Mouse (Mus musculus): ENCODE data around the gene Ppfibp2. TPM values are rescaled to one million over a fixed set of nuclear protein-coding genes. Genes with fewer than 3 reads are reported as not detected.
A peak's percentile ranks its signal among the peaks of the same experiment; 100 is the strongest.

Ppfibp2 gene
- polyA plus RNA-seq, 1 experiment from 2014 or later = 7.1 TPM

DNA sequence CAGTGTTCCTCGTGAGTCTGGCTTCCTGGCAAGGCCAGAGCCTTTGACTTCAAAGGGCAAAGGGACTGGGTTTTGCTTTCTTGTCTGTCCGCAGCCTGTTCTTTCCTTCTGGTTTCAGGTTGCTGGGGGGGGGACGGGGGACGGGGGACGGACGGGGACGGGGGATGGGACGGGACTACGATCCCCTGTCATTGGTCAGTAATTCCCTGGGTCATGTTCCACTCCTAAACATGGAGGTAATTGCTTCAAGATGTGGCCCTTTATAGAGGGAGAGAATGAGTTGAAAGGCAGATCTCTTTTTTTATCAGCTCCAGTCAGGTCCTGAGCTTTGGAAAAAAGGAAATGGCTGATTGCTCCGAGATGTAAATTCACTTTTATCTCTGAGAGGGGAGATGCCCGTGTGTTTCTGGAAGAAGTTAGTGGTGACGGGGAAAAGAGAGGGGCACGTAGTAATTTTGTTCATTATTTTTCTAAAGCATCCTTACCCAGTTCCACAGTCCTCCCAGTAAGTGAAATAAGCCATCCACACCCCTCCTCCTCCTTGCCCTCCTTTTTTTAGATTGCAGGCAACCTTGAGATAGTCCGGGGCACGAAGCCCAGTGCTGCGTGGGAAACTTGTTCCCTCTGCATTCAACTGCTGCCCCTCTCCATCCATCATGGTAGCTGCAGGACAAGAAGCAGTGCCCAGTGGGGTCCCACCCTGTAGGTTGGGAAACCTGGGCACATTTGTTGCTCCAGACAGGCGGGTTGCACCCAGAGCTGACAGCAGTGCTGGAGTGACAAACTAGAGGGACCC lies 95.6 kb downstream of the Ppfibp2 start:
- 11% methylated on average over 17 of the region's 17 CpGs for WGBS
- ATAC-seq (ENCODE audit: low FRiP score, low TSS enrichment) = 0 out of 2 replicates have a peak, but pooled peaks have one; percentile 1
- Histone ChIP-seq H3K9ac (replicated peaks; ENCODE audit: low read length) (no peak overlapping the region), H3K4me2 (replicated peaks; ENCODE audit: low read depth, low read length) (0 out of 2 replicates have a peak overlapping the region, but pooled peaks have one; percentile 3), H3K4me1 (ENCODE audit: insufficient read depth, low read length) (peaks cover 38% of the 10 kb centered on the region), H3K27ac (ENCODE audit: low read length) (no peak overlapping the region), H3K4me3 (ENCODE audit: low read length) (no peak overlapping the region), H3K36me3 (ENCODE audit: insufficient read depth, low read length) (no peaks in the 10 kb centered on the region), H3K9me3 (ENCODE audit: low read length) (no peaks in the 10 kb centered on the region), H3K27me3 (ENCODE audit: insufficient read depth, low read length) (no peaks in the 10 kb centered on the region)

- Histone ChIP-seq H3K9me3 (ENCODE audit: low read length) (no peaks in the 10 kb centered on the region), H3K27ac (ENCODE audit: low read length) (no peak overlapping the region), H3K4me2 (replicated peaks; ENCODE audit: low read depth, low read length) (no peak overlapping the region), H3K4me1 (ENCODE audit: insufficient read depth, low read length) (peaks cover 36% of the 10 kb centered on the region), H3K4me3 (ENCODE audit: low read length) (no peak overlapping the region), H3K36me3 (ENCODE audit: insufficient read depth, low read length) (no peaks in the 10 kb centered on the region), H3K27me3 (ENCODE audit: insufficient read depth, low read length) (no peaks in the 10 kb centered on the region), H3K9ac (replicated peaks; ENCODE audit: low read length) (no peak overlapping the region)
- peak; percentile 71 for ATAC-seq (ENCODE audit: low FRiP score, low TSS enrichment)
- 25% methylated on average over 6 of the region's 6 CpGs for WGBS
These were observed 96.5 kb downstream of the Ppfibp2 start for GRCm38 (mm10) chr7:107691493-107691892.

DNA sequence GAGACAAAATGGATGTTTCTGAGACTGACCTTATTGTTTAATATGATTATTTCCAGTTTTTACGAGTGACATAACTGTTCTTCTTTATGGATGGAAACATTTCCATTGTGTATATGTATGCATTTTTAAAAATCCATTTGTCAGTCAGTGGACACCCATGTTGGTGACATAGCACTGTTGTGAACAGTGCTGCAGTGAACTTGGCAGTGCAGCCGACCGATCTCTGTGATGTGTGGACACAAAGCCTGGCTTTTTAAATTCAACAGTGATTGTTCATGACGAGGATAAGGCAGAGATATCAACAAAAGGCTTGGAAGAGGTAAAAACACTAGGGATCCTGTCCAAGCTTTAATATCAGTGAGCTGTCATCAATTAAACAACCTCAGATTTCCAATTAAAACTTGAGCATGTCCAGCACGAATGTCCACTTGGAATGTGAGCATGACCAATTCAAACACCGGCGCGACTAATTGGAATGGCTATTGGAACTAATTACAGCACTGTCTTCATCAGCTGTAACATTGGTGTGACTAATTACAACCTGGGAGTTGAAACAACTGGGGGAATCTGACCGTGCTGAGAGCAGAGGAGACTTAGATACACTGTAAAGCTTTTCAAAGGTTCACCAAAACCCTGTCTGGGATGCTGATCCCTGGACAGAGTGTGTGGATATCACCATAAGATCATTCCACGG lies 99.4 kb downstream of the Ppfibp2 start:
- ATAC-seq (ENCODE audit: low FRiP score, low TSS enrichment) = no peak
- Histone ChIP-seq H3K9me3 (ENCODE audit: low read length) (no peaks in the 10 kb centered on the region), H3K9ac (replicated peaks; ENCODE audit: low read length) (no peak overlapping the region), H3K36me3 (ENCODE audit: insufficient read depth, low read length) (no peaks in the 10 kb centered on the region), H3K4me3 (ENCODE audit: low read length) (no peak overlapping the region), H3K4me2 (replicated peaks; ENCODE audit: low read depth, low read length) (no peak overlapping the region), H3K27me3 (ENCODE audit: insufficient read depth, low read length) (no peaks in the 10 kb centered on the region), H3K27ac (ENCODE audit: low read length) (no peak overlapping the region), H3K4me1 (ENCODE audit: insufficient read depth, low read length) (peaks cover 36% of the 10 kb centered on the region)
- WGBS = 57% methylated on average over 10 of the region's 10 CpGs

DNA sequence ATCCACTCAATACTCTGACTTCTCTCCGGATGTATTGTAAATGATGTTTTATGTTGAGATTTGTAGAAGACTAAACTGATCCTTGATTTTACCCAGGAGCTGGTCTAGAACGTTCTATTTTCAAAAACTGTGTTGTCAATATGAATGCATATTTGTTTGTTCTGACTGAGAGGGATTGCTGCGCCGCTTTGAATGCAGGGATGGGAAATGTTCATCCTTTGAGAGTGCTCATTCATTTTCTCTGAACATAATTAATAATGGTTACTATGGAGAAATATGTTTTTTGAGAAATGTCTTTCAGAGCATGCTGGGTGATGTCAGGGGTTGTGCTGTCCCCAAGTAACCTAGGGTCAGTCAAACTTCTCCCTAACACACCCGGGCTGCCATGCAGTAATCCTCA lies 102.1 kb downstream of the Ppfibp2 start:
- 90% methylated on average over 5 of the region's 5 CpGs for WGBS

GRCm38 (mm10) chr7:107699926-107700325 lies 104.9 kb downstream of the Ppfibp2 start:
- Histone ChIP-seq H3K9ac (replicated peaks; ENCODE audit: low read length) (no peak overlapping the region), H3K4me2 (replicated peaks; ENCODE audit: low read depth, low read length) (no peak overlapping the region), H3K4me1 (ENCODE audit: insufficient read depth, low read length) (peaks cover 9% of the 10 kb centered on the region), H3K9me3 (ENCODE audit: low read length) (no peaks in the 10 kb centered on the region), H3K4me3 (ENCODE audit: low read length) (no peak overlapping the region), H3K36me3 (ENCODE audit: insufficient read depth, low read length) (no peaks in the 10 kb centered on the region), H3K27ac (ENCODE audit: low read length) (no peak overlapping the region), H3K27me3 (ENCODE audit: insufficient read depth, low read length) (no peaks in the 10 kb centered on the region)
- ATAC-seq (ENCODE audit: low FRiP score, low TSS enrichment) = peak; percentile 58; the same call in 1 of the 2 replicates
- 67% methylated on average over 1 of the region's 1 CpGs for WGBS

More for the DNA sequence above, 102.1 kb downstream of the Ppfibp2 start:
- no peak for ATAC-seq (ENCODE audit: low FRiP score, low TSS enrichment)
- Histone ChIP-seq H3K36me3 (ENCODE audit: insufficient read depth, low read length) (no peaks in the 10 kb centered on the region), H3K9ac (replicated peaks; ENCODE audit: low read length) (no peak overlapping the region), H3K9me3 (ENCODE audit: low read length) (no peaks in the 10 kb centered on the region), H3K4me3 (ENCODE audit: low read length) (no peak overlapping the region), H3K4me1 (ENCODE audit: insufficient read depth, low read length) (peaks cover 17% of the 10 kb centered on the region; the same call in 1 of the 2 replicates), H3K27ac (ENCODE audit: low read length) (no peak overlapping the region), H3K27me3 (ENCODE audit: insufficient read depth, low read length) (no peaks in the 10 kb centered on the region), H3K4me2 (replicated peaks; ENCODE audit: low read depth, low read length) (no peak overlapping the region)

DNA sequence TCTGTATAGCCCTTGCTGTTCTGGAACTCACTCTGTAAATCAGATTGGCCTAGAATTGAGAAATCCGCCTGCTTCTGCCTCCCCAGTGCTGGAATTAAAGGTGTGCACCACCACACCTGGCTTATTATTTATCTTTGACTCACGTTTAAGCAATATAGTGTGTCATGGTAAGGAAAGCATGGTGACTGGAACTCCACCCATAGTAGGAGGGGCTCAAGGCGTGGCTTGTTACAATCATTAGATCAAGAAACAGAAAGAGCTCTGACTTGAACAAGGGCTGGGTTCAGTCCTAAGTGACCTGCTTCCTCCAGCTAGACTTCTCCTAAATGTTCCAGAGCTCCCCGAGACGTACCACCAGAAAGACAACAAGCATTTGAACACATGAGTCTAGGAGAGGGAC lies 105.6 kb downstream of the Ppfibp2 start:
- Histone ChIP-seq H3K27me3 (ENCODE audit: insufficient read depth, low read length) (no peaks in the 10 kb centered on the region), H3K4me2 (replicated peaks; ENCODE audit: low read depth, low read length) (no peak overlapping the region), H3K9ac (replicated peaks; ENCODE audit: low read length) (no peak overlapping the region), H3K4me1 (ENCODE audit: insufficient read depth, low read length) (peaks cover 9% of the 10 kb centered on the region), H3K4me3 (ENCODE audit: low read length) (no peak overlapping the region), H3K27ac (ENCODE audit: low read length) (no peak overlapping the region), H3K36me3 (ENCODE audit: insufficient read depth, low read length) (no peaks in the 10 kb centered on the region), H3K9me3 (ENCODE audit: low read length) (no peaks in the 10 kb centered on the region)
- WGBS = 88% methylated on average over 5 of the region's 5 CpGs
- ATAC-seq (ENCODE audit: low FRiP score, low TSS enrichment) = no peak

DNA sequence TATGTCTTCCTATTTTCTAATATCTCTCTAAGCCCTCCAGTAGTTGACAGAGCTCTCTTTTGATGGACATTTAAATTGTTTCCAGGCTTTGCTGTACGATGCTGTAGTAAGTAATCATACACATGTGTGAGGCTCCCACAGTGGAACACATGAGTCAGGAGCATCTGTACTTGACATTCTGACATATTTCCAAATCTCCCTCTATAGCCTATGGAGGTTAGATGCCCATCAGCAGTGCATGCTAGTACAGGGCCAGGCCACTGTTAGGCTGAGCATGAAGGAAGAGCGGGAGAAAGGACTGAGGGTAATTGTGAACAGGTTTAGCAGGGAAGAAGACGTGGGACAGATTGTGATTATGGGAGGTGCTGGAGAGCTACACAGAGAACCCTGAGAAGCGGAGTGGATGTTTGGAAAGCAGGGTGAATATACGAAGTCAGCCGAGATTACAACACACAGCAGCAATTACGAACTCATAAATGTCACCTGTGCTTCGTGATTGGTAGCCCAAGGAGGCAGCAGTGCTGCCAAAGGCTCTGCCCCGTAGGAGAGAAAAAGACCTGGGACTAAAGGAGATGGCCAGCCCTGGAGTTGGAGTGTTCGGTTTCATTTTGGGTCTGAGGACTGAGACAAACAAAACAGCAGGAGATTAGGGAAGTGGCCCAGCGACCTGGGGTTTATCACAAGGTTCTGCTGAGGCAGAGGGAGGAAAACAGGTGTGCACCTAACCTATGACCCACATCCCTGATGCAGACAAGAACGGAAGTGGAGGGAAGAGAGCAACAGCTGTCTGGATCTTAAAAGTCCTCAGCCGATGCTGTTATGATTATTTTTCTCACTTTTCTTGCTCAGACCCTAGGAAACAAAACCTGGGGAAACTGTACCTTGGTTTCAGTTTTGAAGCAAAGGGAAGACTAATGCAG lies 107.7 kb downstream of the Ppfibp2 start:
- no peak for ATAC-seq (ENCODE audit: low FRiP score, low TSS enrichment)
- Histone ChIP-seq H3K9me3 (ENCODE audit: low read length) (no peaks in the 10 kb centered on the region), H3K27ac (ENCODE audit: low read length) (no peak overlapping the region), H3K4me3 (ENCODE audit: low read length) (no peak overlapping the region), H3K4me2 (replicated peaks; ENCODE audit: low read depth, low read length) (no peak overlapping the region), H3K9ac (replicated peaks; ENCODE audit: low read length) (no peak overlapping the region), H3K4me1 (ENCODE audit: insufficient read depth, low read length) (peaks cover 12% of the 10 kb centered on the region), H3K27me3 (ENCODE audit: insufficient read depth, low read length) (no peaks in the 10 kb centered on the region), H3K36me3 (ENCODE audit: insufficient read depth, low read length) (no peaks in the 10 kb centered on the region)
- 35% methylated on average over 13 of the region's 13 CpGs for WGBS

DNA sequence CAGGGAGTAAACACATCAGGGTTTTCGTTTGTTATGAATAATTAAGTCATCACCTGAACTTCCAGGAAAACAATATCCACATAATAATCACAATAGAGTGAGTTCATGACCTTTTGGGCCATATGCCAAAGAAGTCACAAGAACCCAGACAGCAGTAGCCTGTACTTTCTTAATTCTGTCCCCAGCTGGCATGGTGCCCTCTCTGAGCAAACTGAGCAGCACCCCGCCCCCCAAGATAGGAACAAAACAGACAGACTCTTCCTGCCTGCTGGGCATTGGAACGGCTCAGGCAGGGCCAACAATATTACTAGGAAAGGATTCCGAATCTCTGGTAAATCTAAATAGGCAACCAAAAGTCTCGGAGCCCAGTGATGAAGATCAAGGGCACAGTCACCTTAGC lies 110.9 kb downstream of the Ppfibp2 start:
- ATAC-seq (ENCODE audit: low FRiP score, low TSS enrichment) = no peak
- Histone ChIP-seq H3K9me3 (ENCODE audit: low read length) (no peaks in the 10 kb centered on the region), H3K9ac (replicated peaks; ENCODE audit: low read length) (no peak overlapping the region), H3K36me3 (ENCODE audit: insufficient read depth, low read length) (no peaks in the 10 kb centered on the region), H3K4me1 (ENCODE audit: insufficient read depth, low read length) (peaks cover 21% of the 10 kb centered on the region), H3K4me3 (ENCODE audit: low read length) (no peak overlapping the region), H3K27me3 (ENCODE audit: insufficient read depth, low read length) (no peaks in the 10 kb centered on the region), H3K27ac (ENCODE audit: low read length) (no peak overlapping the region), H3K4me2 (replicated peaks; ENCODE audit: low read depth, low read length) (no peak overlapping the region)
- WGBS = 82% methylated on average over 5 of the region's 5 CpGs

DNA sequence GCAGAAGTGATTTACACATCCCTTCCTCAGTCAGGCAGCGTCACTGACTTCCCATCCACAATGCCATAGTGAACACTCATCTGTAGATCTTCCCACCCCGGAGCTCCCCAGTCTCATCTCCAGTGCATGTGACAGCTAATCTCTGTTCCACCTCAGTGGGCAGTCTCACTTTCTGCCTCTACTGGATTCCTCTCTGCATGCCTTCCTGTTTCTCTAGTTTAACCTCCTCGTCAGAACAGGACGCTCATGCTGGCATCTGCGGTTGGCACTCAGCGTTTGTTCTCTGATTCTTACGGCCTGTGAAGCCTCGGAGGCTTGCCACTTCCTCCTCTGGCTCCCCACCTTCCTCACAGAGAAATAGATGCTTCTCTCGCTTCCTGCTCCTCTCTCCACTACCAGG lies 112.6 kb downstream of the Ppfibp2 start:
- H3K9me3 ChIP-seq (ENCODE audit: low read length) = no peaks in the 10 kb centered on the region
- WGBS = 49% methylated on average over 9 of the region's 9 CpGs
- H3K4me2 ChIP-seq (replicated peaks; ENCODE audit: low read depth, low read length) = no peak overlapping the region
- H3K4me3 ChIP-seq (ENCODE audit: low read length) = no peak overlapping the region
- no peak overlapping the region for H3K27ac ChIP-seq (ENCODE audit: low read length)
- H3K9ac ChIP-seq (replicated peaks; ENCODE audit: low read length) = no peak overlapping the region
- ATAC-seq (ENCODE audit: low FRiP score, low TSS enrichment) = no peak
- H3K36me3 ChIP-seq (ENCODE audit: insufficient read depth, low read length) = no peaks in the 10 kb centered on the region
- H3K27me3 ChIP-seq (ENCODE audit: insufficient read depth, low read length) = no peaks in the 10 kb centered on the region
- peaks cover 19% of the 10 kb centered on the region for H3K4me1 ChIP-seq (ENCODE audit: insufficient read depth, low read length)
